Mouse (Mus musculus) erythroblast, adult 5-6 weeks (primary cell): ENCODE data around the gene Vmn1r112. TPM values are rescaled to one million over a fixed set of nuclear protein-coding genes. Genes with fewer than 3 reads are reported as not detected.
"Not testable (repeated sequence)": the region's sequence is repeated elsewhere in the genome, so short reads cannot be mapped to it uniquely, and the experiment has no call there.

Experiments used
- ATAC-seq: replicated peaks from 2 replicates; pipeline ENCODE4 v1.8.0; 2016; ENCODE audit warnings: moderate number of reproducible peaks, mild to moderate bottlenecking, moderate TSS enrichment, inconsistent platforms; ENCODE audit not compliant: poor library complexity, low FRiP score, severe bottlenecking
- total RNA-seq, 2 experiments: library from RNA; stranded (forward) in 1 of 2; stranded (reverse) in 1 of 2; fragments of 150-400 nt in 1 of 2; fragments of 200-764, 138-1000 nt in 1 of 2; gene quantifications; 2 replicates each; pipeline versions ENCODE4 v1.2.3 to v1.2.4; 2015 to 2017; ENCODE audit warnings: low replicate concordance in 2 of 2

The Vmn1r112 gene
- total RNA-seq (2015; ENCODE audit: low replicate concordance), result not detected in 2 replicates
- not detected in 2 replicates for total RNA-seq (2017; ENCODE audit: low replicate concordance)

DNA sequence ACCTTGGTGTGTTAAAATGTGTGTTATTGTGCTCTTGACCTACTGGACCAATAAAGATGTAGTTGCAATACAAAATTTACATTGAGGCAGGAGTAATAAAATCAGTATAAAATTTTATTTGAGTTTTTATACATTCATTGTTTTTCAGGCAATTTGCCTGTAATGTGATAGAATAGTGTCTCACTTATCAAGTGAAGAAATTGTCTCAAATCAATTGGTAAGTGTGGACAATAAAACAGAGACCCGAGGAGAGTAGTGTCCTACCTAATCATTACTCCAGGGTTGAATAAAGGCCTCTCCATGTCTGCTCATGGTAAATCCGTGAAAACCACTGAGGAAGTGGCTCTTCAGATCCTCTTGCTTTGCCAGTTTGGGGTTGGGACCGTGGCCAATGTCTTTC is at the start of gene Vmn1r112:
Gene Vmn1r112, plus strand, starts transcription at position 301 of the 400 bp plus-strand sequence.
- not testable (repeated sequence) for ATAC-seq

- ATAC-seq, result not testable (repeated sequence)
Measured at GRCm38 (mm10) chr7:20730524-20730923, 40.5 kb upstream of the Vmn1r112 start, which contains the start of gene Gm10668. Gene Gm10668, minus strand, starts transcription at chr7:20730624.

GRCm38 (mm10) chr7:20786985-20787384 is 16.0 kb downstream of the Vmn1r112 start, which contains the start of gene Vmn1r113:
Gene Vmn1r113, plus strand, starts transcription at chr7:20787285.
- ATAC-seq, result not testable (repeated sequence)

- ATAC-seq, result not testable (repeated sequence)
Measured at GRCm38 (mm10) chr7:20812086-20812485, 41.1 kb downstream of the Vmn1r112 start, which contains the start of gene Vmn1r114. Gene Vmn1r114, minus strand, starts transcription at chr7:20812186.

Other genes starting within 250 kb of the Vmn1r112 start
- not detected in 2 replicates for gene Vmn1r104, start 237.3 kb upstream of the Vmn1r112 start, total RNA-seq (2015; ENCODE audit: low replicate concordance)
- gene Vmn1r104, start 237.3 kb upstream of the Vmn1r112 start, total RNA-seq (2017; ENCODE audit: low replicate concordance), result not detected in 2 replicates
- not detected in 2 replicates for gene Gm5726, start 225.4 kb upstream of the Vmn1r112 start, total RNA-seq (2015; ENCODE audit: low replicate concordance)
- gene Gm5726, start 225.4 kb upstream of the Vmn1r112 start, total RNA-seq (2017; ENCODE audit: low replicate concordance), result not detected in 2 replicates
- not detected in 2 replicates for gene Gm4141, start 194.9 kb upstream of the Vmn1r112 start, total RNA-seq (2015; ENCODE audit: low replicate concordance)
- not detected in 2 replicates for gene Gm4141, start 194.9 kb upstream of the Vmn1r112 start, total RNA-seq (2017; ENCODE audit: low replicate concordance)
- gene Gm4513, start 172.2 kb upstream of the Vmn1r112 start, total RNA-seq (2015; ENCODE audit: low replicate concordance), result not detected in 2 replicates
- not detected in 2 replicates for gene Gm4513, start 172.2 kb upstream of the Vmn1r112 start, total RNA-seq (2017; ENCODE audit: low replicate concordance)
- gene Vmn1r107, start 102.3 kb upstream of the Vmn1r112 start, total RNA-seq (2015; ENCODE audit: low replicate concordance), result not detected in 2 replicates
- gene Vmn1r107, start 102.3 kb upstream of the Vmn1r112 start, total RNA-seq (2017; ENCODE audit: low replicate concordance), result not detected in 2 replicates
- not detected in 2 replicates for gene Vmn1r111, start 68.0 kb upstream of the Vmn1r112 start, total RNA-seq (2015; ENCODE audit: low replicate concordance)
- not detected in 2 replicates for gene Vmn1r111, start 68.0 kb upstream of the Vmn1r112 start, total RNA-seq (2017; ENCODE audit: low replicate concordance)
- not detected in 2 replicates for gene Gm10668, start 40.6 kb upstream of the Vmn1r112 start, total RNA-seq (2015; ENCODE audit: low replicate concordance)
- not detected in 2 replicates for gene Gm10668, start 40.6 kb upstream of the Vmn1r112 start, total RNA-seq (2017; ENCODE audit: low replicate concordance)
- not detected in 2 replicates for gene Vmn1r113, start 16.1 kb downstream of the Vmn1r112 start, total RNA-seq (2015; ENCODE audit: low replicate concordance)
- 1.1 TPM in 1 of 2 replicates, not detected in the other for gene Vmn1r113, start 16.1 kb downstream of the Vmn1r112 start, total RNA-seq (2017; ENCODE audit: low replicate concordance)
- not detected in 2 replicates for gene Vmn1r114, start 41.0 kb downstream of the Vmn1r112 start, total RNA-seq (2015; ENCODE audit: low replicate concordance)
- gene Vmn1r114, start 41.0 kb downstream of the Vmn1r112 start, total RNA-seq (2017; ENCODE audit: low replicate concordance), result not detected in 2 replicates
- not detected in 2 replicates for gene Vmn1r115, start 73.8 kb downstream of the Vmn1r112 start, total RNA-seq (2015; ENCODE audit: low replicate concordance)
- not detected in 2 replicates for gene Vmn1r115, start 73.8 kb downstream of the Vmn1r112 start, total RNA-seq (2017; ENCODE audit: low replicate concordance)
- gene Vmn1r116, start 101.1 kb downstream of the Vmn1r112 start, total RNA-seq (2015; ENCODE audit: low replicate concordance), result not detected in 2 replicates
- not detected in 2 replicates for gene Vmn1r116, start 101.1 kb downstream of the Vmn1r112 start, total RNA-seq (2017; ENCODE audit: low replicate concordance)
- not detected in 2 replicates for gene Vmn1r117, start 112.9 kb downstream of the Vmn1r112 start, total RNA-seq (2015; ENCODE audit: low replicate concordance)
- gene Vmn1r117, start 112.9 kb downstream of the Vmn1r112 start, total RNA-seq (2017; ENCODE audit: low replicate concordance), result not detected in 2 replicates
- gene Vmn1r118, start 141.2 kb downstream of the Vmn1r112 start, total RNA-seq (2015; ENCODE audit: low replicate concordance), result not detected in 2 replicates
- gene Vmn1r118, start 141.2 kb downstream of the Vmn1r112 start, total RNA-seq (2017; ENCODE audit: low replicate concordance), result not detected in 2 replicates
- gene Vmn1r119, start 241.3 kb downstream of the Vmn1r112 start, total RNA-seq (2015; ENCODE audit: low replicate concordance), result not detected in 2 replicates
- gene Vmn1r119, start 241.3 kb downstream of the Vmn1r112 start, total RNA-seq (2017; ENCODE audit: low replicate concordance), result not detected in 2 replicates